Mouse (Mus musculus) lung, postnatal 0 days (tissue): Measurements from ENCODE around the gene Olfr1290. TPM values are rescaled to one million over a fixed set of nuclear protein-coding genes. Genes with fewer than 3 reads are reported as not detected.

Source experiments
- ATAC-seq: fragments of 200-750 bp; cut with Nextera tagmentation; 2 replicates; pipeline ENCODE4 v1.8.0; 2017; ENCODE audit warnings: moderate library complexity
- DNase-seq: peaks from one replicate; pipeline ENCODE4 v3.0.0-alpha.2; 2016; ENCODE audit warnings: low spot score
- H3K27ac ChIP-seq: fragments of 300-500 bp; sonication (generic); 2 replicates; pipeline ENCODE4 v1.5.1; 2014; ENCODE audit warnings: antibody characterized with exemption, mild to moderate bottlenecking, low read length, mixed read lengths
- H3K27me3 ChIP-seq: fragments of 300-500 bp; sonication (generic); replicated peaks from 2 replicates; pipeline ENCODE4 v1.6.1; 2014; ENCODE audit warnings: low read length, mixed read lengths; ENCODE audit not compliant: insufficient read depth
- H3K36me3 ChIP-seq: fragments of 300-500 bp; sonication (generic); 2 replicates; pipeline ENCODE4 v1.6.1; 2014; ENCODE audit warnings: low read length, mixed read lengths; ENCODE audit not compliant: insufficient read depth
- H3K4me1 ChIP-seq: fragments of 300-500 bp; sonication (generic); 2 replicates; pipeline ENCODE4 v1.6.1; 2014; ENCODE audit warnings: antibody characterized with exemption, low read depth, low read length, mixed read lengths; ENCODE audit not compliant: insufficient read depth
- H3K4me2 ChIP-seq: fragments of 300-500 bp; sonication (generic); replicated peaks from 2 replicates; pipeline ENCODE4 v1.6.1; 2014; ENCODE audit warnings: low read depth, mild to moderate bottlenecking, low read length, moderate library complexity, mixed read lengths
- H3K4me3 ChIP-seq: fragments of 300-500 bp; sonication (generic); 2 replicates; pipeline ENCODE4 v1.5.1; 2014; ENCODE audit warnings: low read depth, low read length
- H3K9ac ChIP-seq: fragments of 300-500 bp; sonication (generic); replicated peaks from 2 replicates; pipeline ENCODE4 v1.6.1; 2014; ENCODE audit warnings: low read depth, mild to moderate bottlenecking
- H3K9me3 ChIP-seq: fragments of 300-500 bp; sonication (generic); 2 replicates; pipeline ENCODE4 v1.6.1; 2016; ENCODE audit warnings: low read length, mixed read lengths
- CTCF ChIP-seq: IDR thresholded peaks from 2 replicates; pipeline ENCODE4 v1.5.1; 2016; ENCODE audit warnings: antibody characterized with exemption, mild to moderate bottlenecking
- EP300 ChIP-seq: IDR thresholded peaks from 2 replicates; pipeline ENCODE4 v1.6.1; 2016; ENCODE audit warnings: antibody characterized with exemption, mild to moderate bottlenecking, control low read depth
- WGBS: fragments of 180-500 bp; shearing (Covaris S2); extraction: QIAGEN DNeasy Blood & Tissue Kit; methylation state at CpG from one replicate; pipeline ENCODE4 v1.1.7; 2014; 5-methylcytosine and 5-hydroxymethylcytosine counted together
- polyA plus RNA-seq: library from polyadenylated mRNA; unstranded; fragments of >200 nt; fragmentation: Nextera tagmentation; extraction: Ambion mirVana; gene quantifications from 2 replicates; pipeline ENCODE4 v1.2.1, GENCODE M21; 2015

The Olfr1290 gene
- polyA plus RNA-seq, 1 experiment from 2014 or later: not detected

DNA sequence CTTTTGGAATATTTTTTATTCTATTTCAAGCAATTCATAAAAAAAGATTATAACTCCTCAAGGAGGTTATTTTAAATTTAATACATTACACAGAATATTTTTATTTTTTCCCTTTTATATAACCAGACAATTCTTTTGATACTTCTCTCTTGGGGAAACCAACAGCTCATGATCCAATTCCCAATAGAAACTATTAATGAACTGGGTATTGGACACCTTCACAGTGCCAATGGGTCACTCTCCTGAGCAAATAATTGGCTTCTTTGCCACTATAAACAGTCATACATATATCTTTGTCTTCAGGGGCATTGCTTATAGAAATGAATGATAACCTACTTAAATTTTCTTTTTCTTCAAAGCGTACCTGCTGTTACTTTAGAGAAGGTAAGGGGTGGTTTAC lies 19.8 kb downstream of the Olfr1290 start, which contains the start of gene Olfr1288:
Olfr1288 (plus strand) TSS at position 301 of the 400 bp plus-strand sequence.
- H3K27ac ChIP-seq: no peak within 1 kb of the TSS
- no peak for ATAC-seq
- H3K27me3 ChIP-seq: no peaks in the 10 kb centered on the region
- no peaks in the 10 kb centered on the region for H3K36me3 ChIP-seq
- 93% methylated on average over 1 of the region's 1 CpGs for WGBS
- H3K4me2 ChIP-seq: no peak within 1 kb of the TSS
- no peak within 1 kb of the TSS for H3K9ac ChIP-seq
- no peaks in the 10 kb centered on the region for H3K9me3 ChIP-seq
- TF ChIP-seq EP300 (no peak), CTCF (no peak)
- DNase-seq: no peak
- H3K4me1 ChIP-seq: no peaks in the 10 kb centered on the region
- no peak within 1 kb of the TSS for H3K4me3 ChIP-seq

DNA sequence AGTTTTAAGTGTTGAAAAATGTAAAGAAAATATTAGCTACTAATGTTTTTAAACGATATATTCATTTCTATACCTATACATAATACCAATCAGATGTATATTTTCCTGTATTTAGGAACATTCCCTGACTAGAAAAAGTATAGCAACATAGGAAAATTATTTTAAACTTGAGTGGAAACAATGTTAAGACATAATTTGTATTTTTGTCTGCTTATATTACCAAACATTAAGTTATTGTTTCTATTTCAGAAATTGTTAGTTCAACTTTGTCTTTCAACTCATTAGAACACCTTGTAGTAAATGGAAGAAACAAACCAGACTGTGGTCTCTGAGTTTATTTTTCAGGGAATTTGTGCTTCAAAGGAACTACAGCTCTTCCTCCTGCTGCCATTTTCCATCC lies 44.8 kb downstream of the Olfr1290 start, which contains the start of gene Olfr1287:
Olfr1287 (plus strand) TSS at position 301 of the 400 bp plus-strand sequence.
- Histone ChIP-seq H3K36me3 (no peaks in the 10 kb centered on the region), H3K4me1 (no peaks in the 10 kb centered on the region), H3K9me3 (no peaks in the 10 kb centered on the region), H3K9ac (no peak within 1 kb of the TSS), H3K4me3 (no peak within 1 kb of the TSS), H3K27ac (no peak within 1 kb of the TSS), H3K27me3 (no peaks in the 10 kb centered on the region), H3K4me2 (no peak within 1 kb of the TSS)
- TF ChIP-seq EP300 (no peak), CTCF (no peak)
- no peak for ATAC-seq
- DNase-seq: no peak
- WGBS: 50% methylated on average over 1 of the region's 1 CpGs

Other genes starting within 250 kb of the Olfr1290 start
- not detected in 2 replicates for gene Olfr1276, start 239.3 kb downstream of the Olfr1290 start, polyA plus RNA-seq
- not detected in 2 replicates for gene Olfr1277, start 219.7 kb downstream of the Olfr1290 start, polyA plus RNA-seq
- not detected in 2 replicates for gene Olfr1278, start 203.7 kb downstream of the Olfr1290 start, polyA plus RNA-seq
- gene Olfr1279, start 193.2 kb downstream of the Olfr1290 start, polyA plus RNA-seq: not detected in 2 replicates
- not detected in 2 replicates for gene Olfr1280, start 179.8 kb downstream of the Olfr1290 start, polyA plus RNA-seq
- gene Olfr1281, start 167.3 kb downstream of the Olfr1290 start, polyA plus RNA-seq: not detected in 2 replicates
- not detected in 2 replicates for gene Olfr1282, start 157.8 kb downstream of the Olfr1290 start, polyA plus RNA-seq
- not detected in 2 replicates for gene Olfr1283, start 127.0 kb downstream of the Olfr1290 start, polyA plus RNA-seq
- gene Olfr1284, start 118.3 kb downstream of the Olfr1290 start, polyA plus RNA-seq: not detected in 2 replicates
- gene Olfr1286, start 70.7 kb downstream of the Olfr1290 start, polyA plus RNA-seq: not detected in 2 replicates
- gene Olfr1287, start 44.7 kb downstream of the Olfr1290 start, polyA plus RNA-seq: not detected in 2 replicates
- gene Olfr1288, start 19.7 kb downstream of the Olfr1290 start, polyA plus RNA-seq: not detected in 2 replicates
- gene Olfr1289, start 13.0 kb downstream of the Olfr1290 start, polyA plus RNA-seq: not detected in 2 replicates
- gene Olfr1291-ps1, start 3.4 kb upstream of the Olfr1290 start, polyA plus RNA-seq: not detected in 2 replicates
- not detected in 2 replicates for gene Olfr1293-ps, start 31.4 kb upstream of the Olfr1290 start, polyA plus RNA-seq
- not detected in 2 replicates for gene Olfr1294, start 46.5 kb upstream of the Olfr1290 start, polyA plus RNA-seq
- not detected in 2 replicates for gene Olfr1295, start 75.9 kb upstream of the Olfr1290 start, polyA plus RNA-seq
- gene Olfr1297, start 132.7 kb upstream of the Olfr1290 start, polyA plus RNA-seq: not detected in 2 replicates
- gene Olfr1298, start 155.4 kb upstream of the Olfr1290 start, polyA plus RNA-seq: not detected in 2 replicates
- not detected in 2 replicates for gene Olfr1299, start 167.6 kb upstream of the Olfr1290 start, polyA plus RNA-seq